Mouse (Mus musculus) limb, embryonic 13.5 days (tissue): Measurements from ENCODE around the gene Ubap1. TPM values are rescaled to one million over a fixed set of nuclear protein-coding genes. Genes with fewer than 3 reads are reported as not detected.

Experiments used
- ATAC-seq: fragments of 200-750 bp; cut with Nextera tagmentation; 2 replicates; pipeline ENCODE4 v1.8.0; 2017; ENCODE audit warnings: low read depth, moderate number of reproducible peaks, moderate TSS enrichment; ENCODE audit not compliant: low FRiP score
- H3K27ac ChIP-seq: fragments of 300-500 bp; sonication (generic); 2 replicates; pipeline ENCODE4 v1.5.1; 2015; ENCODE audit warnings: inconsistent platforms, mild to moderate bottlenecking, moderate library complexity
- H3K27me3 ChIP-seq: fragments of 300-500 bp; sonication (generic); 2 replicates; pipeline ENCODE4 v1.6.1; 2015; ENCODE audit warnings: mild to moderate bottlenecking, inconsistent platforms
- H3K36me3 ChIP-seq: fragments of 300-500 bp; sonication (generic); 2 replicates; pipeline ENCODE4 v1.6.1; 2015; ENCODE audit warnings: inconsistent platforms, mild to moderate bottlenecking, moderate library complexity
- H3K4me1 ChIP-seq: fragments of 300-500 bp; sonication (generic); 2 replicates; pipeline ENCODE4 v1.6.1; 2015; ENCODE audit warnings: inconsistent platforms
- H3K4me2 ChIP-seq: fragments of 300-500 bp; sonication (generic); replicated peaks from 2 replicates; pipeline ENCODE4 v1.6.1; 2015; ENCODE audit warnings: inconsistent platforms, mild to moderate bottlenecking, moderate library complexity
- H3K4me3 ChIP-seq: fragments of 300-500 bp; sonication (generic); 2 replicates; pipeline ENCODE4 v1.5.1; 2015; ENCODE audit warnings: moderate library complexity, mild to moderate bottlenecking, inconsistent platforms
- H3K9ac ChIP-seq: fragments of 300-500 bp; sonication (generic); 2 replicates; pipeline ENCODE4 v1.6.1; 2015; ENCODE audit warnings: mild to moderate bottlenecking, inconsistent platforms
- H3K9me3 ChIP-seq: fragments of 300-500 bp; sonication (generic); 2 replicates; pipeline ENCODE4 v1.6.1; 2016; ENCODE audit warnings: inconsistent platforms
- WGBS: fragments of 180-500 bp; shearing (Covaris S2); methylation state at CpG from one replicate; pipeline ENCODE4 v1.1.7; 2015; 5-methylcytosine and 5-hydroxymethylcytosine counted together
- polyA plus RNA-seq: library from polyadenylated mRNA; unstranded; fragments of >200 nt; fragmentation: Nextera tagmentation; extraction: Ambion mirVana; gene quantifications from 2 replicates; pipeline ENCODE4 v1.2.1, GENCODE M21; 2015

The Ubap1 gene
- polyA plus RNA-seq, 1 experiment from 2014 or later = 54.8 TPM

GRCm38 (mm10) chr4:41329481-41329880 lies 19.3 kb upstream of the Ubap1 start:
- 63% methylated on average over 4 of the region's 4 CpGs for WGBS
- Histone ChIP-seq H3K36me3 (no peaks in the 10 kb centered on the region), H3K27me3 (no peaks in the 10 kb centered on the region), H3K9ac (no peak overlapping the region), H3K4me2 (no peak overlapping the region), H3K4me1 (no peaks in the 10 kb centered on the region), H3K27ac (no peak overlapping the region), H3K4me3 (no peak overlapping the region), H3K9me3 (no peaks in the 10 kb centered on the region)
- no peak for ATAC-seq

- 84% methylated on average over 3 of the region's 3 CpGs for WGBS
- Histone ChIP-seq H3K4me3 (no peak overlapping the region), H3K27ac (no peak overlapping the region), H3K27me3 (no peaks in the 10 kb centered on the region), H3K4me2 (no peak overlapping the region), H3K4me1 (no peaks in the 10 kb centered on the region), H3K36me3 (no peaks in the 10 kb centered on the region), H3K9me3 (no peaks in the 10 kb centered on the region), H3K9ac (no peak overlapping the region)
- ATAC-seq = no peak
Measured at GRCm38 (mm10) chr4:41331085-41331484, 17.7 kb upstream of the Ubap1 start.

GRCm38 (mm10) chr4:41331698-41332421 lies 16.9 kb upstream of the Ubap1 start:
- Histone ChIP-seq H3K36me3 (no peaks in the 10 kb centered on the region), H3K4me2 (no peak overlapping the region), H3K4me3 (no peak overlapping the region), H3K4me1 (no peaks in the 10 kb centered on the region), H3K27me3 (no peaks in the 10 kb centered on the region), H3K9ac (no peak overlapping the region), H3K27ac (no peak overlapping the region), H3K9me3 (no peaks in the 10 kb centered on the region)
- ATAC-seq = no peak
- WGBS = 87% methylated on average over 9 of the region's 9 CpGs

- Histone ChIP-seq H3K9ac (no peak overlapping the region), H3K36me3 (no peaks in the 10 kb centered on the region), H3K4me3 (no peak overlapping the region), H3K9me3 (no peaks in the 10 kb centered on the region), H3K4me2 (no peak overlapping the region), H3K4me1 (no peaks in the 10 kb centered on the region), H3K27me3 (no peaks in the 10 kb centered on the region), H3K27ac (no peak overlapping the region)
- no peak for ATAC-seq
Measured at GRCm38 (mm10) chr4:41336546-41336945, 12.2 kb upstream of the Ubap1 start.

GRCm38 (mm10) chr4:41340912-41341550 lies 7.8 kb upstream of the Ubap1 start:
- ATAC-seq = no peak
- Histone ChIP-seq H3K9ac (no peak overlapping the region), H3K36me3 (no peaks in the 10 kb centered on the region), H3K27me3 (no peaks in the 10 kb centered on the region), H3K4me1 (no peaks in the 10 kb centered on the region), H3K27ac (no peak overlapping the region), H3K9me3 (no peaks in the 10 kb centered on the region), H3K4me3 (no peak overlapping the region), H3K4me2 (no peak overlapping the region)
- WGBS = 77% methylated on average over 11 of the region's 11 CpGs

GRCm38 (mm10) chr4:41346011-41346410 lies 2.8 kb upstream of the Ubap1 start:
- H3K4me3 ChIP-seq = no peak overlapping the region
- peaks cover 11% of the 10 kb centered on the region for H3K4me1 ChIP-seq
- no peaks in the 10 kb centered on the region for H3K36me3 ChIP-seq
- WGBS = 69% methylated on average over 2 of the region's 2 CpGs
- no peaks in the 10 kb centered on the region for H3K9me3 ChIP-seq
- H3K27ac ChIP-seq = no peak overlapping the region
- no peaks in the 10 kb centered on the region for H3K27me3 ChIP-seq
- no peak overlapping the region for H3K4me2 ChIP-seq
- no peak for ATAC-seq
- no peak overlapping the region for H3K9ac ChIP-seq

- 69% methylated on average over 3 of the region's 5 CpGs for WGBS
- ATAC-seq = no peak
- Histone ChIP-seq H3K4me1 (peaks cover 11% of the 10 kb centered on the region), H3K4me2 (peak overlapping the region; percentile 45), H3K27ac (no peak overlapping the region), H3K27me3 (no peaks in the 10 kb centered on the region), H3K9me3 (no peaks in the 10 kb centered on the region), H3K4me3 (no peak overlapping the region), H3K36me3 (peaks cover 15% of the 10 kb centered on the region), H3K9ac (no peak overlapping the region)
Measured at GRCm38 (mm10) chr4:41347839-41348238, 957 bp upstream of the Ubap1 start.

- 2% methylated on average over 26 of the region's 28 CpGs for WGBS
- peak overlapping the region; percentile 76 for H3K4me2 ChIP-seq
- peak overlapping the region; percentile 90 for H3K27ac ChIP-seq
- H3K9me3 ChIP-seq = no peaks in the 10 kb centered on the region
- H3K4me1 ChIP-seq = peaks cover 11% of the 10 kb centered on the region
- no peaks in the 10 kb centered on the region for H3K27me3 ChIP-seq
- H3K36me3 ChIP-seq = peaks cover 20% of the 10 kb centered on the region
- H3K4me3 ChIP-seq = peak overlapping the region; percentile 75
- H3K9ac ChIP-seq = peak overlapping the region; percentile 80
- peak; percentile 79 for ATAC-seq
Measured at GRCm38 (mm10) chr4:41349199-41349591, 399 bp downstream of the Ubap1 start.

GRCm38 (mm10) chr4:41352758-41353157 lies 4.0 kb downstream of the Ubap1 start:
- peaks cover 35% of the 10 kb centered on the region for H3K36me3 ChIP-seq
- WGBS = 93% methylated on average over 4 of the region's 4 CpGs
- H3K4me3 ChIP-seq = no peak overlapping the region
- ATAC-seq = no peak
- no peak overlapping the region for H3K27ac ChIP-seq
- no peak overlapping the region for H3K9ac ChIP-seq
- H3K9me3 ChIP-seq = no peaks in the 10 kb centered on the region
- no peaks in the 10 kb centered on the region for H3K27me3 ChIP-seq
- no peak overlapping the region for H3K4me2 ChIP-seq
- peaks cover 11% of the 10 kb centered on the region for H3K4me1 ChIP-seq

- 91% methylated on average over 1 of the region's 1 CpGs for WGBS
- Histone ChIP-seq H3K4me3 (no peak overlapping the region), H3K9ac (no peak overlapping the region), H3K4me1 (peaks cover 6% of the 10 kb centered on the region), H3K36me3 (peaks cover 35% of the 10 kb centered on the region), H3K27me3 (no peaks in the 10 kb centered on the region), H3K4me2 (no peak overlapping the region), H3K9me3 (no peaks in the 10 kb centered on the region), H3K27ac (no peak overlapping the region)
- no peak for ATAC-seq
Measured at GRCm38 (mm10) chr4:41353265-41353664, 4.5 kb downstream of the Ubap1 start.

- H3K4me3 ChIP-seq = no peak overlapping the region
- WGBS = 84% methylated on average over 2 of the region's 2 CpGs
- no peak overlapping the region for H3K27ac ChIP-seq
- no peaks in the 10 kb centered on the region for H3K9me3 ChIP-seq
- no peaks in the 10 kb centered on the region for H3K27me3 ChIP-seq
- H3K36me3 ChIP-seq = peaks cover 41% of the 10 kb centered on the region
- no peaks in the 10 kb centered on the region for H3K4me1 ChIP-seq
- no peak for ATAC-seq
- no peak overlapping the region for H3K4me2 ChIP-seq
- H3K9ac ChIP-seq = no peak overlapping the region
Measured at GRCm38 (mm10) chr4:41357154-41357553, 8.4 kb downstream of the Ubap1 start.

- WGBS = 93% methylated on average over 2 of the region's 2 CpGs
- Histone ChIP-seq H3K27ac (no peak overlapping the region), H3K4me1 (no peaks in the 10 kb centered on the region), H3K9ac (no peak overlapping the region), H3K9me3 (no peaks in the 10 kb centered on the region), H3K27me3 (no peaks in the 10 kb centered on the region), H3K36me3 (peaks cover 29% of the 10 kb centered on the region), H3K4me3 (no peak overlapping the region), H3K4me2 (no peak overlapping the region)
- ATAC-seq = no peak
Measured at GRCm38 (mm10) chr4:41358669-41359068, 9.9 kb downstream of the Ubap1 start.

GRCm38 (mm10) chr4:41359358-41359757 lies 10.6 kb downstream of the Ubap1 start:
- Histone ChIP-seq H3K27ac (no peak overlapping the region), H3K4me2 (no peak overlapping the region), H3K9ac (no peak overlapping the region), H3K27me3 (no peaks in the 10 kb centered on the region), H3K36me3 (peaks cover 29% of the 10 kb centered on the region), H3K4me1 (no peaks in the 10 kb centered on the region), H3K9me3 (no peaks in the 10 kb centered on the region), H3K4me3 (no peak overlapping the region)
- 92% methylated on average over 7 of the region's 7 CpGs for WGBS
- no peak for ATAC-seq
